Mouse (Mus musculus): Measurements from ENCODE around the gene Clic6. TPM values are rescaled to one million over a fixed set of nuclear protein-coding genes. Genes with fewer than 3 reads are reported as not detected.

The Clic6 gene
- polyA plus RNA-seq, 1 experiment from 2014 or later: 0.05 TPM

- in situ Hi-C loops (cut with MboI; ENCODE audit: low pct_unique_long_range_greater_than_20kb): loop anchor here (25.0 kb wide), 2 partner anchors 529 to 729 kb away; partner anchors contain the start of genes Cryzl1 and Itsn1
- ATAC-seq: peak; percentile 95
- CTCF ChIA-PET: interaction anchor here (1.0 to 1.1 kb wide), 3 partner anchors 9 to 66 kb away, joined by 3 to 4 read pairs (median 3); no protein-coding TSS in a partner anchor
These were observed 19.7 kb upstream of the Clic6 start for GRCm38 (mm10) chr16:92465642-92466526.

GRCm38 (mm10) chr16:92467041-92467440 lies 18.5 kb upstream of the Clic6 start:
- ATAC-seq (no peak), DNase-seq (ENCODE audit: low read depth, low spot score) (no peak)
- ChIA-PET POLR2A (no interaction called here), CTCF (no interaction called here)
- H3K27me3 ChIP-seq: no peaks in the 10 kb centered on the region
- no peak for TF ChIP-seq CTCF (IDR thresholded peaks at IDR 0.05)
- in situ Hi-C loops (cut with MboI; ENCODE audit: low pct_unique_long_range_greater_than_20kb): loop anchor here (25.0 kb wide), 2 partner anchors 530 to 730 kb away; partner anchors contain the start of genes Cryzl1 and Itsn1

More at GRCm38 (mm10) chr16:92465642-92466526, 19.7 kb upstream of the Clic6 start:
- POLR2A ChIA-PET: interaction anchor here (0.5 kb wide), 1 partner anchor 706 kb away, joined by 3 read pairs; no protein-coding TSS in a partner anchor
- peak; percentile 95 for DNase-seq (ENCODE audit: low read depth, low spot score)
- TF ChIP-seq CTCF (IDR thresholded peaks at IDR 0.05): no peak
- H3K27me3 ChIP-seq: no peaks in the 10 kb centered on the region

GRCm38 (mm10) chr16:92468459-92468858 lies 17.1 kb upstream of the Clic6 start:
- in situ Hi-C loops (cut with MboI; ENCODE audit: low pct_unique_long_range_greater_than_20kb): loop anchor here (25.0 kb wide), 2 partner anchors 531 to 731 kb away; partner anchors contain the start of genes Cryzl1 and Itsn1
- no peak for TF ChIP-seq CTCF (IDR thresholded peaks at IDR 0.05)
- no peak for DNase-seq (ENCODE audit: low read depth, low spot score)
- no peak for ATAC-seq
- ChIA-PET POLR2A (no interaction called here), CTCF (interaction anchor here (1.2 kb wide), 1 partner anchor 10 kb away, joined by 4 read pairs; no protein-coding TSS in a partner anchor)
- H3K27me3 ChIP-seq: no peaks in the 10 kb centered on the region

DNA sequence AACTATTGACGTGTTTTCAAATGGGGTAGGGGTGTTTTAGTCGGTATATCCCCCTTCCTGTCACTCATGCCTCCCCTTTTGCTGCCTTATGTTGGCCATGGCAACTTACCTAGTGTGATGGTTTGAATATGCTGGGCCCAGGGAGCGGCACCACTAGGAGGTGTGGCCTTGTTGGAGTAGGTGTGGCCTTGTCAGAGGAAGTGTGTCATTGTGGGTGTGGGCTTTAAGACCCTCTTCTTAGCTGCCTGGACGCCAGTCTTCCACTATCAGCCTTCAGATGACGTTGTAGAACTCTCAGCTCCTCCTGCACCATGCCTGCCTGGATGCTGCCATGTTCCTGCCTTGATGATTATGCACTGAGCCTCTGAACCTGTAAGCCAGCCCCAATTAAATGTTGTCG lies 14.8 kb upstream of the Clic6 start, which contains the start of gene Rcan1:
Gene Rcan1, minus strand, starts transcription at position 162 of the 400 bp plus-strand sequence.
- in situ Hi-C loops (cut with MboI; ENCODE audit: low pct_unique_long_range_greater_than_20kb): loop anchor here (25.0 kb wide), 2 partner anchors 533 to 733 kb away; partner anchors contain the start of genes Cryzl1 and Itsn1
- no peak for TF ChIP-seq CTCF (IDR thresholded peaks at IDR 0.05)
- no peak for DNase-seq (ENCODE audit: low read depth, low spot score)
- ChIA-PET POLR2A (interaction anchor here (0.5 to 0.6 kb wide), 2 partner anchors 14 to 43 kb away, joined by 3 to 4 read pairs; no protein-coding TSS in a partner anchor), CTCF (interaction anchor here (0.9 kb wide), 1 partner anchor 12 kb away, joined by 3 read pairs; no protein-coding TSS in a partner anchor)
- no peak for ATAC-seq
- H3K27me3 ChIP-seq: no peaks in the 10 kb centered on the region

DNA sequence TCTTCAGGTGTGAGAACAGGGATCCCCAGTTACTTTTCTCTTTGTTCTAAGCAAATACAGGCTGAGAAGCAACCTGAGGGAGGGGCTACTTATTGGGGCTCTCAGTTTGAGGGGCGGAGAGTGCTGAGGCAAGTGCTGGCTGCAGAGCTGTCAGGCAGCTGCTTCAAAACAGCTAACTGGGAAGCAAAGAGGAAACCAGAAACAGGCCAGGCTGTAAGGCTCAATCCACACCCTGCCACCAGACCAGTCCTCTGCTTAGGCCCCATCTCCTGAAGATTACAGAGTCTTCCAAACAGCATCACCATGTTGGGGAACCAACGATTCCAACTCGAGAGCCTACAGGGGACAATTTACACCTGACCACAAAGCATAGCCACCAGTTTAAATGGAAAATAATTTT lies 12.6 kb upstream of the Clic6 start:
- ATAC-seq (no peak), DNase-seq (ENCODE audit: low read depth, low spot score) (no peak)
- ChIA-PET CTCF (no interaction called here), POLR2A (no interaction called here)
- no peak for TF ChIP-seq CTCF (IDR thresholded peaks at IDR 0.05)
- peaks cover 1% of the 10 kb centered on the region for H3K27me3 ChIP-seq
- in situ Hi-C loops (cut with MboI; ENCODE audit: low pct_unique_long_range_greater_than_20kb): loop anchor here (25.0 kb wide), 2 partner anchors 536 to 736 kb away; partner anchors contain the start of genes Cryzl1 and Itsn1

GRCm38 (mm10) chr16:92475093-92475860 lies 10.3 kb upstream of the Clic6 start:
- ChIA-PET POLR2A (no interaction called here), CTCF (no interaction called here)
- peaks cover 15% of the 10 kb centered on the region for H3K27me3 ChIP-seq
- in situ Hi-C loops (cut with MboI; ENCODE audit: low pct_unique_long_range_greater_than_20kb): no loop called here
- DNase-seq (ENCODE audit: low read depth, low spot score) (no peak), ATAC-seq (no peak)
- TF ChIP-seq CTCF (IDR thresholded peaks at IDR 0.05): no peak

DNA sequence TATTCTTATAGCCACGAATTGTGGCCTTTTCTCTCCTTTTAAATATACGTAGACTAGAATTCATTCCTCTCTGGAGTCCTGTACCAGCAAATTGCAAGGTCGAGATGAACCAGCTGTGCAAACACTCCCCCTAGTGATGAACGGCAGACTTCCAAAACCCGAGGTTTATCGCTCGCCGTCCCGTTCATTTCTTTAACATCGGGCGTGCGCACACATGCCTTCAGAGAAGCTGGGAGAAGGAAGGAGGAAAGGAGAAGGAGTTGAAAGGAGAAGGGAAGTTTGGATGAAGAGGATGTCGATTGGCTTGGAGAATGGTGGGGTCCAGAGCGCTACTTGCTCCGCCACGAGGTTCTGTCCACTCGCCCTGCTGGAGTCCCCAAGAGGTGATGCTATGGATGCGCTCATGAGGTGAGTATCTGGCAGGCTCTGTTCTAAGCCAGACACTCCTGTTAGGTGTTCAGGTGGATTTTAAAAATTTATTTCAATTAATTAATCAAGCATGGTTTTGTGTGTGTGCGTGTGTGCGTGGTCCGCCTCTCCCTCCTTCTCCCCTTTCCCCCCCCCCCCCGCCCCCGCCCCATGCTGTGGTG lies 6.9 kb upstream of the Clic6 start:
- TF ChIP-seq CTCF (IDR thresholded peaks at IDR 0.05): peak; percentile 85
- peaks cover 28% of the 10 kb centered on the region for H3K27me3 ChIP-seq
- ChIA-PET POLR2A (no interaction called here), CTCF (interaction anchor here (0.9 to 2.2 kb wide), 4 partner anchors 9 to 138 kb away, joined by 3 to 5 read pairs (median 4); no protein-coding TSS in a partner anchor)
- in situ Hi-C loops (cut with MboI; ENCODE audit: low pct_unique_long_range_greater_than_20kb): no loop called here
- DNase-seq (ENCODE audit: low read depth, low spot score) (no peak), ATAC-seq (no peak)

GRCm38 (mm10) chr16:92487086-92487485 lies 1.6 kb downstream of the Clic6 start:
- TF ChIP-seq CTCF (IDR thresholded peaks at IDR 0.05): no peak
- CTCF ChIA-PET: interaction anchor here (0.7 to 1.2 kb wide), 2 partner anchors 9 to 173 kb away, joined by 3 to 5 read pairs; no protein-coding TSS in a partner anchor
- no peak for ATAC-seq

DNA sequence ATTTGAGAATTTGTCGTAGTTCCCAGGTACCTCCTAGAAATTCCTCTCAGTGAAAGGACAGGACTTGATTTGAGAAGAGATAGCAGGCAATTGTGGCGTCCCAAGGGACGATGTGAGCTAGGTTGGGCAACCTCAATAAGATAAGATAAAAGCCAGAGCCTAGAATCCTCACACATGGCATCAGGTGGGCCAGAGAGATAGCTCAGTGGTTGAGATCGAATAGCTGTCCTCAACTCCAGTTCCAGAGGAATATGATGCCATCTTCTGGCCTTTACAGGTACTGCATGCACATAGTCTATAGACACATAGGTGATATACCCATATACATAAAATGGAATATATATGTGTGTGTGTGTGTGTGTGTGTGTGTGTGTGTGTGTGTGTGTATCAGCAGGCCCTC lies 2.0 kb downstream of the Clic6 start:
- peaks cover 14% of the 10 kb centered on the region for H3K27me3 ChIP-seq
- in situ Hi-C loops (cut with MboI; ENCODE audit: low pct_unique_long_range_greater_than_20kb): no loop called here
- CTCF ChIA-PET: interaction anchor here (0.7 to 1.2 kb wide), 3 partner anchors 9 to 173 kb away, joined by 3 to 5 read pairs (median 3); no protein-coding TSS in a partner anchor
- no peak for ATAC-seq
- POLR2A ChIA-PET: no interaction called here
- TF ChIP-seq CTCF (IDR thresholded peaks at IDR 0.05): peak; percentile 59
- no peak for DNase-seq (ENCODE audit: low read depth, low spot score)

More at GRCm38 (mm10) chr16:92487086-92487485, 1.6 kb downstream of the Clic6 start:
- in situ Hi-C loops (cut with MboI; ENCODE audit: low pct_unique_long_range_greater_than_20kb): no loop called here
- DNase-seq (ENCODE audit: low read depth, low spot score): no peak
- peaks cover 18% of the 10 kb centered on the region for H3K27me3 ChIP-seq
- POLR2A ChIA-PET: no interaction called here

Measured in Patski (cell line).